Mouse (Mus musculus): ENCODE data around the gene Nmrk2.
A peak's percentile ranks its signal among the peaks of the same experiment; 100 is the strongest.

Nmrk2 gene

GRCm38 (mm10) chr10:81167200-81168086 is 34.4 kb downstream of the Nmrk2 start, which contains the start of gene Pias4:
Gene Pias4 (minus strand): TSS chr10:81167923.
- DNase-seq (ENCODE audit: low spot score in 2 of 2): peak; percentile 100

DNA sequence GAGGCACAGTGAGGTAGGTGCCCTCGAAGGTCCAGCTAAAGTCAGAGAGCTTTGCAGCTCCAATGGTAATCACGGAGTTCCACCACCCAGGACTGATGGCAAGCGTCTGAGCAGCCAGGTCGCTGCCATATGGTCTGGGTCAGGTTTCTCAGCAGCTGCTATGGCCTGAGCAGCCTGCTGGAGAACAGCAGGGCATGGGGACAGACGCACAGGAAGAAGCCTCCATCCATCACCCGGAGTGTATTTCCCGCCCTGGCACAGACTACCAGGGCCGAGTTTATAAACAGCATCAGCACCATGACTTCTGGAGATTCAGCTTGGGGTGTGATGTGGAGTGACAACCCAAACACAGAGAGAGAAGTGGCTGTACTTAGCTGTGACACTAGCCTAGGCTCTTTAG is 36.7 kb downstream of the Nmrk2 start:
- DNase-seq (ENCODE audit: low spot score in 2 of 2): no peak

- no peak for DNase-seq (ENCODE audit: low spot score in 2 of 2)
Measured at GRCm38 (mm10) chr10:81162318-81162652, 39.6 kb downstream of the Nmrk2 start.

DNA sequence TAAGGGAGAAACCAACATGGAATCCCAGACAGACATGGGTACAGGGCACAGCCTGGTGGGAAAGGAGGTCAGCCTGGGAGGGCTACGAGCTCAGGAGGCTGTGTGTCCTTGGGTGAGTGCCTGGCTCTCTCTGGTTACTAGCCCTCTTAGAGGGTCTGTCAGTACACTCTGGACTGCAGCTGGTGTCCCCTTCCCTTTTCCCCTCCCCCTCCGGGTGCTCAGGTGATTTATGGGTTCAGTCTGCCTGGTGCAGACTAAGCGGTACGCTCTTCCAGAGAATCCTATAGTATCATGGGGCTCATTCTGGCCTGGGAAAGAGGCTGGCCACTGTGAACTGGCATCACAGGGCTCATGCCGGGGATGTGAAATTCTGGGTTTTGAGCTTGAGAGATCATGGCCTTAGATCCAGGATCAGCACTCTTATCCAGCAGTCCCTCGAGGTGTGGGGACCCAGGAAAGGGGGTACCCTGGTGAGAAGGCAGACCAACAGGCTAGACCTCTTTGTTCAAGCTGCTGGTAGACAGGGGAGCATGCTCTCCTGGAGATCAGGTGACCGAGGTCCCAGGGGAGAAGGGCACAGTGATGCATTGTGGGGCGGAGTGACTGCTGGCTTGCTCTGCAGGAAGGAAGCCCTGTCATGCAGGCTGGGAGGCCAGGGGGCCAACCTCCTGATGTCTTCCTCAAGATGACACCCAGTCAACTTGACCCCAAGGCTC is 40.1 kb downstream of the Nmrk2 start:
- DNase-seq (ENCODE audit: low spot score in 2 of 2): peak; percentile 92 to 93

DNA sequence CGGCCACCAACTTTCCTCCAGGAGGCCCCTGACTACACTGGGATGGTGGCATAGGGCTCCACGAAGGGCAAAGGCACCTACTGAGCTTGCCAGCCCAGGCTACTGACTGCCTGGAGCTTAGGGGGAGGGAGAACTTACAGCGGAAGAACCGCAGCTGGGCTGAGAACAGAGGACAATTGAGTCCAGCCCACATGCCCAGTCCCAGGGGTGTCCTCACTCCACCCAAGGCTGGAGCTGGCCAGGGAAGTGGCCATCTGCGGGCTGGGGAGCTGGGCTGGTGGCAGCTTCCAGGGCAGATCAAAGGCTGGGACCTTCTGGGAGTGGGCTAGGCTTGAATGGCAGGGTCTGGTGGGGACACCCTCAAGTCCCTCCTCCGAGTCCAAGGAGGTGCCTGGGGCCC is 47.1 kb downstream of the Nmrk2 start:
- no peak for DNase-seq (ENCODE audit: low spot score in 2 of 2)

DNA sequence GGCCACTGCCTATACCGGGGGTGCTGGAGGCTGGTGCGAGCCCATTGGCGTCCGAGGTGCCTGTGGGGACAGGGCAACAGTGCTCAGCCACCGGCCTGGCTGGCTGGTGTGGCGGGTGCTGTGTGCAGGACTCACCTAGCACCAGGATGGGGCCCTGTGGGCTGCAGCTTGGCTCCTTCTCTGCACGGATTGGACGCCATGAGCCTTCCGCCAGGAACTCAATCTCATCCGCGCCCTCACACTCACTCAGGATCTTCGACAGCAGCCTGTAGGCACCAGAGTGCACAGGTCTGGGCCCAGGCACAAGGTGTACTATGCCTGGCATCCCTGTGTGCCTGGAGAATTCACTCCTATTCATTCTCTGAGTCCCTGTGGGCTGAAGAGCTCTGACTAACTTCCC is 47.5 kb downstream of the Nmrk2 start:
- DNase-seq (ENCODE audit: low spot score in 2 of 2): no peak

DNA sequence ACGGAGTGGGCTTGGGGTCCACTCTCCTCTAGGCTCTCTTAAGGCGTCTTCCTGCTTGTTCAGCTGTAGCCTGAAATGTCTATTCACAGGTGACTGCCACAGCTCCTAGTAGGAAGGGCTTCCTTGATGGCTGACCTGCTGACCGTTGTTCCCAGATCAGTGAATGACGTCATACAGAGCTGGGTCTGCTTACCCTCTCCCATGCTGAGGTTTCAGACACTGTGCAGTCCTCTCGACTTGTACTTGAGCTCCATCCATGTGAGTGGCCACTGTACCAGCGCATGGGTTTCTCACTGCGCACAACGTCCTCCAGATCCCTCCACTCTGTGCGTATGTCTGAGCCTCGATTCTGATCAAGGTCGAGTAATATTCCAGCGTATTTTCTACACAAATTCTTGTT is 49.2 kb downstream of the Nmrk2 start:
- DNase-seq (ENCODE audit: low spot score in 2 of 2): no peak

DNA sequence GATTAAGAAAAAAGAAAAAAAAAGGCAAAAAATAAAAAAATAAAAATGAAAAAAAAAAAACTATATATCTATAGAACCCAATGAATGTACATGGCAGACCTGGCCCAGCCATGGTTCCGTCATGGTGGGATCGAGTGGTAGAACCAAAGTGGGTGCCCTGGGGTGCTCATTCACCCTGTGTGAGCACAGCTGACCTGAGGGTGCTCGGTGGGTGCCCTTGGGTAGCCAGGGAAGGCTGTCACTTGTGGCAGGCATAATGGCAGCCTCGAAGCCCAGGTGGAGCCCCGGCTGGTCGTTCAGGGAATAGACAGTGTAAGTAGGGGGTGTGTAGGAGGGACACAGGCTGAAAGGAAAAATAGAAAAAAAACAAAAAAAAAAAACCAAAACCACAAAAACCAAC is 50.6 kb downstream of the Nmrk2 start:
- no peak for DNase-seq (ENCODE audit: low spot score in 2 of 2)
